Mouse (Mus musculus): ENCODE results near the gene Hoxc8. TPM values are rescaled to one million over a fixed set of nuclear protein-coding genes. Genes with fewer than 3 reads are reported as not detected.

Gene Hoxc8
- polyA plus RNA-seq, 1 experiment from 2014 or later, result not detected

DNA sequence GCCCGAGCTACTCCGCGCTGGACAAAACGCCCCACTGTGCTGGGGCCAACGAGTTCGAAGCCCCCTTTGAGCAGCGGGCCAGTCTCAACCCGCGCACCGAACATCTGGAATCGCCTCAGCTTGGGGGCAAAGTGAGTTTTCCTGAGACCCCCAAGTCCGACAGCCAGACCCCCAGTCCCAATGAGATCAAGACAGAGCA lies 23.2 kb upstream of the Hoxc8 start, which contains the start of gene Hoxc5:
TSS of gene Hoxc5 (plus strand) at position 132 of the 199 bp plus-strand sequence.
- no peak for ATAC-seq (replicated peaks)
- no peak within 1 kb of the TSS for H3K9ac ChIP-seq (replicated peaks)
- H3K9me3 ChIP-seq, result no peaks in the 10 kb centered on the region
- peaks cover 98% of the 10 kb centered on the region for H3K27me3 ChIP-seq
- H3K36me3 ChIP-seq, result no peaks in the 10 kb centered on the region
- 0 out of 2 replicates have a peak within 1 kb of the TSS, but pooled peaks have one; percentile 8 for H3K4me2 ChIP-seq (replicated peaks)
- peak within 1 kb of the TSS; percentile 12; the same call in 1 of the 2 replicates for H3K4me3 ChIP-seq
- WGBS, result 2% methylated on average over 12 of the region's 12 CpGs
- H3K4me1 ChIP-seq, result peaks cover 7% of the 10 kb centered on the region
- H3K27ac ChIP-seq (replicated peaks), result no peak within 1 kb of the TSS

GRCm38 (mm10) chr15:102967511-102968397 lies 22.7 kb upstream of the Hoxc8 start:
- no peaks in the 10 kb centered on the region for H3K36me3 ChIP-seq
- no peak overlapping the region for H3K4me3 ChIP-seq
- H3K27ac ChIP-seq (replicated peaks), result no peak overlapping the region
- peaks cover 98% of the 10 kb centered on the region for H3K27me3 ChIP-seq
- no peak for ATAC-seq (replicated peaks)
- peaks cover 7% of the 10 kb centered on the region for H3K4me1 ChIP-seq
- no peak overlapping the region for H3K9ac ChIP-seq (replicated peaks)
- H3K4me2 ChIP-seq (replicated peaks), result no peak overlapping the region
- WGBS, result 1% methylated on average over 34 of the region's 34 CpGs
- H3K9me3 ChIP-seq, result no peaks in the 10 kb centered on the region

DNA sequence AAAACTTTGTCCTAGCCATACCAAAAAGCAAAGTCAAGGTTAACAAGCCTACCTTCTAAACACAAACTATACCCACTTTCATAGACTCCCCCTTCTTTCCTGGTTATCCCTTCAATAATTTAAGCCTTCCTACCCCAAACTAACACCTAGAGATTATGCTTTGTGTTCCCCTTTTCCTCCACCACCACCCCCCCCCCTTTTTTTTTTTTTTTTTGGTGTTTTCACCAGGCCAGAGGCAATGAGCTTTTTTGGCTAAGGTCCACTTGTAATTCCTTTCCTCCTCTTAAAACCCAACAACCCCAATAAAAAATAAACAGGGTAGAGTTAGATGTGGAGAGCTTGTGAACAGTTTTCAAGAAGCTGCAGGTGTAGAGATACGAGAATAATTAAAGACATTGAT lies 21.1 kb upstream of the Hoxc8 start:
- Histone ChIP-seq H3K36me3 (no peaks in the 10 kb centered on the region), H3K27ac (replicated peaks) (no peak overlapping the region), H3K9me3 (no peaks in the 10 kb centered on the region), H3K4me1 (peaks cover 7% of the 10 kb centered on the region), H3K9ac (replicated peaks) (no peak overlapping the region), H3K4me2 (replicated peaks) (no peak overlapping the region), H3K4me3 (no peak overlapping the region), H3K27me3 (peaks cover 98% of the 10 kb centered on the region)
- WGBS, result 28% methylated on average over 1 of the region's 1 CpGs
- ATAC-seq (replicated peaks), result no peak

DNA sequence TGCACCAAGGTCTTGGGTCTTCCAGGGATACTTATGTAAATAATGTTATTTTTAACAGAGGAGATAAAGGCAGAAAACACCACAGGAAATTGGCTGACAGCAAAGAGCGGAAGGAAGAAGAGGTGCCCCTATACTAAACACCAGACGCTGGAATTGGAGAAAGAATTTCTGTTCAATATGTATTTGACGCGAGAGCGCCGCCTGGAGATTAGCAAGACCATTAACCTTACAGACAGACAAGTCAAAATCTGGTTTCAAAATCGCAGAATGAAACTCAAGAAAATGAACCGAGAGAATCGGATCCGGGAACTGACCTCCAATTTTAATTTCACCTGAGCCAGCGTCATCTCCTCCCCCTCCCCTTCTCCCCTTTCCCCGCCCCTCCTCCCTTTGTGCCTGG lies 19.7 kb upstream of the Hoxc8 start:
- no peak for ATAC-seq (replicated peaks)
- no peaks in the 10 kb centered on the region for H3K9me3 ChIP-seq
- H3K27me3 ChIP-seq, result peaks cover 98% of the 10 kb centered on the region
- H3K4me1 ChIP-seq, result peaks cover 7% of the 10 kb centered on the region
- no peak overlapping the region for H3K9ac ChIP-seq (replicated peaks)
- H3K4me3 ChIP-seq, result no peak overlapping the region
- no peak overlapping the region for H3K27ac ChIP-seq (replicated peaks)
- no peak overlapping the region for H3K4me2 ChIP-seq (replicated peaks)
- WGBS, result 2% methylated on average over 12 of the region's 12 CpGs
- H3K36me3 ChIP-seq, result no peaks in the 10 kb centered on the region

DNA sequence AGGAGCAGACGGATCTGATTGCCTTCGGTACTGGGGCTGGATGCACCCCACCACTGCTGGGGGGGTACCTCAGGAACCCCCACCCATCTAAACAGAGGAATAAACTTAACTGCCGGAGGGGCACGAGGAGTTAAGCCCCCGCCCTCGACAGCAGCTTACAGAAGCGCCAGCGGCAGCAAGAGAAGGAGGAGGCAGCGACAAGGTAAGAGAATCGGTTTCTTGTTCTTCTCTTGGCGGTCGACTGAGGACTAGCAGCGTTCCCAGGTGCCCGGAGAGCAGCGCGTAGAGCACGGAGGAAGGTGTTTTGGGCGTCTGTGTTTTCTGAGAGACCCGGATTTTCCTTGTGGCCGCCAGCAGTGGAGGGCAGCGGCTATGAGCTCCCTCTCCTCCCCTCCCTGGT lies 18.2 kb upstream of the Hoxc8 start:
- no peak overlapping the region for H3K9ac ChIP-seq (replicated peaks)
- no peak for ATAC-seq (replicated peaks)
- no peak overlapping the region for H3K27ac ChIP-seq (replicated peaks)
- H3K9me3 ChIP-seq, result no peaks in the 10 kb centered on the region
- no peak overlapping the region for H3K4me2 ChIP-seq (replicated peaks)
- no peak overlapping the region for H3K4me3 ChIP-seq
- H3K27me3 ChIP-seq, result peaks cover 98% of the 10 kb centered on the region
- no peaks in the 10 kb centered on the region for H3K4me1 ChIP-seq
- under 1% methylated on average over 21 of the region's 21 CpGs for WGBS
- no peaks in the 10 kb centered on the region for H3K36me3 ChIP-seq

GRCm38 (mm10) chr15:102972753-102973152 lies 17.7 kb upstream of the Hoxc8 start:
- whole genome bisulfite sequencing, result 1% methylated on average over 6 of the region's 6 CpGs
- Histone ChIP-seq H3K36me3 (no peaks in the 10 kb centered on the region), H3K4me3 (no peak overlapping the region), H3K27me3 (peaks cover 98% of the 10 kb centered on the region), H3K4me2 (replicated peaks) (no peak overlapping the region), H3K9me3 (no peaks in the 10 kb centered on the region), H3K9ac (replicated peaks) (no peak overlapping the region), H3K27ac (replicated peaks) (no peak overlapping the region), H3K4me1 (no peaks in the 10 kb centered on the region)
- ATAC-seq (replicated peaks), result no peak

DNA sequence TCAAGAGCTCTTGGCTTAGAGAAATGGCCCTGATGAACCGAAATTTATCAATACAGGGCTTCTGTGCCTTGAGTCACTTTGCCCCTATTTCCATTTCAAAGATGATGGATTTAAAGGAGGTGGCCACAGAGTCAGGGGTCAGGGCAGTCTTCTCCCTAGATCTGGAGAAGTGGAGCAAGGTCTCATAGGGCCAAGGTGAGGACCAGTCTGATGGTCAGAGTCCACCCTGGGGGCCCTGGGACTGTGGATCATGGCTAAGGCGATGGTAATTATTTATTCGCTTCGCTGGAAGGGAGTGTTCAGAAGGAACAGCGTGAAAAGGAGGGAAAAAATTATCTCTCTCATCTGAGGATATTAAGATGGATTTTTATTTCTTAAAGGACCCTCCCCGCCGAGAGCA lies 15.4 kb upstream of the Hoxc8 start:
- WGBS, result 6% methylated on average over 7 of the region's 7 CpGs
- H3K9me3 ChIP-seq, result no peaks in the 10 kb centered on the region
- no peaks in the 10 kb centered on the region for H3K4me1 ChIP-seq
- H3K27ac ChIP-seq (replicated peaks), result no peak overlapping the region
- H3K4me3 ChIP-seq, result no peak overlapping the region
- no peak overlapping the region for H3K4me2 ChIP-seq (replicated peaks)
- ATAC-seq (replicated peaks), result no peak
- H3K9ac ChIP-seq (replicated peaks), result no peak overlapping the region
- peaks cover 100% of the 10 kb centered on the region for H3K27me3 ChIP-seq
- no peaks in the 10 kb centered on the region for H3K36me3 ChIP-seq

GRCm38 (mm10) chr15:102975688-102976111 lies 14.7 kb upstream of the Hoxc8 start:
- Histone ChIP-seq H3K4me1 (no peaks in the 10 kb centered on the region), H3K9ac (replicated peaks) (no peak overlapping the region), H3K27ac (replicated peaks) (no peak overlapping the region), H3K36me3 (no peaks in the 10 kb centered on the region), H3K4me3 (no peak overlapping the region), H3K9me3 (no peaks in the 10 kb centered on the region), H3K27me3 (peaks cover 100% of the 10 kb centered on the region), H3K4me2 (replicated peaks) (no peak overlapping the region)
- ATAC-seq (replicated peaks), result no peak
- WGBS, result under 1% methylated on average over 21 of the region's 21 CpGs

DNA sequence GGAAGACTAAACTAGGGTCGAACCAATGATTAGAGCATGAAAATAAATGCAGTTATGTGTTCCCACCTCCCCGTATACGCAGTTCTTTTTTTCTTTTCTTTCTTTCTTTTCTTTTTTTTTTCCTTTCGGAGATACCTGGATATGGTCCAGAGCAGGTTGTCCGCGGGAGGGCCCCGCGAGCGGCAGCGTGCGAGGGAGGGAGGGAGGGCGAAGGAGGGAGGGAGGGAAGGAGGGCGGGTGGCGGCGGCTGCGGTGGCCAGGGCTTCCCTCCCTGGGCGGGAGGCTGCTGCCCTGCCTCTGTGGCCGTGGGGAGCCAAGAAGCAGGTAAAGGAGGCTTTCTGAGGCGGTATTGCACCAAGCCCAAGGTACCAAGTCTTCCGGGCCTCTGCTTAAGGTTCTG lies 14.2 kb upstream of the Hoxc8 start, which contains the start of gene Hoxc9:
TSS of gene Hoxc9 (plus strand) at position 269 of the 400 bp plus-strand sequence.
- Histone ChIP-seq H3K27ac (replicated peaks) (no peak within 1 kb of the TSS), H3K9me3 (no peaks in the 10 kb centered on the region), H3K27me3 (peaks cover 100% of the 10 kb centered on the region), H3K9ac (replicated peaks) (no peak within 1 kb of the TSS), H3K36me3 (no peaks in the 10 kb centered on the region), H3K4me1 (peaks cover under 1% of the 10 kb centered on the region; the same call in 1 of the 2 replicates), H3K4me3 (no peak within 1 kb of the TSS), H3K4me2 (replicated peaks) (no peak within 1 kb of the TSS)
- under 1% methylated on average over 18 of the region's 20 CpGs for WGBS
- ATAC-seq (replicated peaks), result no peak

DNA sequence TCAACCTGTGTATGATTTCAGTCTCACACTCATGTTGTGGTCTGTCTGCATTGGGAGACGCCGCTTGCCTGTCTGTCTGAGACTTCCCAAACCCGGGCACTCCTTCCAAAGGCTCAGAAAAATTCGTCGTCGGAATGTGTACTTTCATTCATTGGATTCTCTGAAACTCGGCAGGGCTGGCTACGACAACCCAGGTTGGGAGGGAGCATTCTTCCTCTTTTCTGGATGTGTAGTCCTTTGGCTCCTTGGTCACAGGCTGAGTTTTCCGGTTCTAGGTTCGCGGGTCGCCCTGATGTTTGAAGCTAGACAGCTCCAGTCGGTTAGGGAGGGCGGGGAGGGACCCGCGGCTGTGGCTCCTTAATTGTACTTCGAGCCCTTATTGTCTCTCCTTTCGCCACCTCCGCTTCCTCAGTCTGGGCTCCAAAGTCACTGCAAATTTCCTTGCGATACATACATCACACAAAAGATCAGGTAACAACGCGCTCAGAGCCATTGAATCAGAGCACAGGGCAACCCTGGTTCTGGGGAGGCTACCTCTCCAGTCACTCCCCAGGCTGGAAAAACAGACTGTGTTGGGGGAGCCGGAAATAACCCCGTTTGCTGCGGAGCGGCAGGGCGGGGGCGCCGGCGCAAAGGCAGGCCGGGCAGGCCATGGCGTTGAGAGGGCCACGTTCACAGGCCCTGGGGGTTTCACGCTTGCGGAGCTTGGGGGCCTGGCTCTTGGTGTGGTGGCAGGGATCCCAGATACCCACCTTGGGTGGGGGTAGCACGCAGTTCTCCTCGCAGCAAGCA lies 13.6 kb upstream of the Hoxc8 start:
- WGBS, result 1% methylated on average over 37 of the region's 37 CpGs
- ATAC-seq (replicated peaks), result no peak
- Histone ChIP-seq H3K27ac (replicated peaks) (no peak overlapping the region), H3K36me3 (no peaks in the 10 kb centered on the region), H3K4me3 (no peak overlapping the region), H3K4me1 (peaks cover 7% of the 10 kb centered on the region), H3K9ac (replicated peaks) (no peak overlapping the region), H3K9me3 (no peaks in the 10 kb centered on the region), H3K4me2 (replicated peaks) (no peak overlapping the region), H3K27me3 (peaks cover 100% of the 10 kb centered on the region)

DNA sequence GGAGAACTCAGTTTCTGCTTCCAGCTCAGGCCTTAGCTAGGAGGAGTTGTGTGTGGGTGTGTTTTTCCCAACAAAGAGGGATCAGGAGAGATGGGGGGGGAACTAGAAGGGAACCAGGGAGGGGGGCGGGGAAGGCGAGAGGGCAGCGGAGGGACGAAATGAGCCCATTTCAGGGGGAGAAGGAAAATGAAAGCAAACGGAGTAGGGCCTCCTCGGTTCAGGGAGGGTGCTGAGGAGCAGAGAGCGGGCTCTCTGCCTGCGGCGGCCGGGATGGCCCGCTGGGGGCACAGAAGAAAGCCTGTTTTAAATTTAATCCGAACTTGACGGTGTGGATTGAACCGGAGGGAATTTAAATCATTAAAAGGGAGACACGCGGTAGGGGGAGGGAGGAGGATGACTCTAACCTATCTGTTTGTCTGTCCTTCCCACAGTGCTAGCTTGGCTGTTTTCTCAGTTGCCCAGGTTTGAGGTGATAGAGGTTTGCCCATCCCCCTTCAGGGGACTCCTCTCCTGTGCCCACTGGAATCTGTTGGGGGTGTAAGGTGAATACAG lies 12.9 kb upstream of the Hoxc8 start:
- no peak overlapping the region for H3K4me2 ChIP-seq (replicated peaks)
- H3K9me3 ChIP-seq, result no peaks in the 10 kb centered on the region
- ATAC-seq (replicated peaks), result no peak
- WGBS, result 1% methylated on average over 16 of the region's 16 CpGs
- no peak overlapping the region for H3K4me3 ChIP-seq
- peaks cover 9% of the 10 kb centered on the region for H3K4me1 ChIP-seq
- no peak overlapping the region for H3K27ac ChIP-seq (replicated peaks)
- no peaks in the 10 kb centered on the region for H3K36me3 ChIP-seq
- no peak overlapping the region for H3K9ac ChIP-seq (replicated peaks)
- H3K27me3 ChIP-seq, result peaks cover 100% of the 10 kb centered on the region
